Mouse (Mus musculus) embryonic facial prominence, embryonic 11.5 days (tissue): ENCODE measurements around the gene Snap29. TPM values are rescaled to one million over a fixed set of nuclear protein-coding genes. Genes with fewer than 3 reads are reported as not detected.

Source experiments
- ATAC-seq: fragments of 200-750 bp; cut with Nextera tagmentation; replicated peaks from 2 replicates; pipeline ENCODE4 v1.8.0; 2017; ENCODE audit warnings: low read depth; ENCODE audit not compliant: insufficient number of reproducible peaks, low FRiP score, low TSS enrichment
- DNase-seq: peaks from one replicate; pipeline ENCODE4 v3.0.0-alpha.2; 2015; ENCODE audit warnings: low spot score
- H3K27ac ChIP-seq: fragments of 300-500 bp; sonication (generic); replicated peaks from 2 replicates; pipeline ENCODE4 v1.5.1; 2014; ENCODE audit warnings: mild to moderate bottlenecking, low read depth, low read length, control low read depth
- H3K27me3 ChIP-seq: fragments of 300-500 bp; sonication (generic); 2 replicates; pipeline ENCODE4 v1.6.1; 2014; ENCODE audit warnings: mild to moderate bottlenecking, low read length, moderate library complexity, mixed read lengths; ENCODE audit not compliant: control insufficient read depth, insufficient read depth
- H3K36me3 ChIP-seq: fragments of 300-500 bp; sonication (generic); replicated peaks from 2 replicates; pipeline ENCODE4 v1.6.1; 2014; ENCODE audit warnings: low read depth, mild to moderate bottlenecking, low read length, moderate library complexity, mixed read lengths; ENCODE audit not compliant: control insufficient read depth, insufficient read depth
- H3K4me1 ChIP-seq: fragments of 300-500 bp; sonication (generic); 2 replicates; pipeline ENCODE4 v1.6.1; 2014; ENCODE audit warnings: low read length, mixed read lengths; ENCODE audit not compliant: control insufficient read depth, insufficient read depth
- H3K4me2 ChIP-seq: fragments of 300-500 bp; sonication (generic); 2 replicates; pipeline ENCODE4 v1.6.1; 2014; ENCODE audit warnings: low read depth, mild to moderate bottlenecking, control low read depth, low read length, moderate library complexity
- H3K4me3 ChIP-seq: fragments of 300-500 bp; sonication (generic); 2 replicates; pipeline ENCODE4 v1.5.1; 2014; ENCODE audit warnings: low read depth, low read length, control low read depth
- H3K9ac ChIP-seq: fragments of 300-500 bp; sonication (generic); replicated peaks from 2 replicates; pipeline ENCODE4 v1.6.1; 2014; ENCODE audit warnings: mild to moderate bottlenecking, control low read depth, low read length
- H3K9me3 ChIP-seq: fragments of 300-500 bp; sonication (generic); replicated peaks from 2 replicates; pipeline ENCODE4 v1.6.1; 2016; ENCODE audit warnings: mild to moderate bottlenecking, low read length, inconsistent platforms, mixed read lengths; ENCODE audit not compliant: control insufficient read depth
- WGBS: fragments of 180-500 bp; shearing (Covaris S2); extraction: QIAGEN DNeasy Blood & Tissue Kit; methylation state at CpG from one replicate; pipeline ENCODE4 v1.1.7; 2014; 5-methylcytosine and 5-hydroxymethylcytosine counted together
- polyA plus RNA-seq: library from polyadenylated mRNA; unstranded; fragments of >200 nt; fragmentation: Nextera tagmentation; extraction: Ambion mirVana; gene quantifications from 2 replicates; pipeline ENCODE4 v1.2.1, GENCODE M21; 2014

The Snap29 gene
- polyA plus RNA-seq, 1 experiment from 2014 or later: 7.2 TPM

GRCm38 (mm10) chr16:17406512-17407231 lies 886 bp downstream of the Snap29 start:
- Histone ChIP-seq H3K9me3 (no peaks in the 10 kb centered on the region), H3K4me3 (peak overlapping the region; percentile 79), H3K36me3 (no peaks in the 10 kb centered on the region), H3K4me1 (no peaks in the 10 kb centered on the region), H3K27me3 (no peaks in the 10 kb centered on the region), H3K9ac (no peak overlapping the region; the same call in 1 of the 2 replicates), H3K4me2 (peak overlapping the region; percentile 62), H3K27ac (no peak overlapping the region)
- WGBS: 36% methylated on average over 9 of the region's 9 CpGs
- ATAC-seq (no peak), DNase-seq (no peak)

- 88% methylated on average over 2 of the region's 2 CpGs for WGBS
- H3K9me3 ChIP-seq: no peaks in the 10 kb centered on the region
- H3K36me3 ChIP-seq: no peaks in the 10 kb centered on the region
- no peak overlapping the region for H3K27ac ChIP-seq
- H3K9ac ChIP-seq: no peak overlapping the region
- DNase-seq (no peak), ATAC-seq (no peak)
- H3K4me3 ChIP-seq: no peak overlapping the region
- H3K27me3 ChIP-seq: no peaks in the 10 kb centered on the region
- no peak overlapping the region for H3K4me2 ChIP-seq
- no peaks in the 10 kb centered on the region for H3K4me1 ChIP-seq
Measured at GRCm38 (mm10) chr16:17409046-17409445, 3.3 kb downstream of the Snap29 start.

- DNase-seq (no peak), ATAC-seq (no peak)
- Histone ChIP-seq H3K4me1 (no peaks in the 10 kb centered on the region), H3K27ac (no peak overlapping the region), H3K36me3 (no peaks in the 10 kb centered on the region), H3K9ac (no peak overlapping the region), H3K4me3 (no peak overlapping the region), H3K27me3 (no peaks in the 10 kb centered on the region), H3K4me2 (no peak overlapping the region), H3K9me3 (no peaks in the 10 kb centered on the region)
- 50% methylated on average over 4 of the region's 4 CpGs for WGBS
Measured at GRCm38 (mm10) chr16:17410209-17410608, 4.4 kb downstream of the Snap29 start.

GRCm38 (mm10) chr16:17423021-17423420 lies 17.2 kb downstream of the Snap29 start:
- Histone ChIP-seq H3K4me3 (no peak overlapping the region), H3K27ac (no peak overlapping the region), H3K9me3 (no peaks in the 10 kb centered on the region), H3K27me3 (no peaks in the 10 kb centered on the region), H3K4me1 (no peaks in the 10 kb centered on the region), H3K4me2 (no peak overlapping the region), H3K36me3 (no peaks in the 10 kb centered on the region; the same call in 1 of the 2 replicates), H3K9ac (no peak overlapping the region)
- DNase-seq (no peak), ATAC-seq (no peak)
- 73% methylated on average over 3 of the region's 3 CpGs for whole genome bisulfite sequencing

GRCm38 (mm10) chr16:17432576-17432975 lies 26.8 kb downstream of the Snap29 start:
- 81% methylated on average over 2 of the region's 2 CpGs for WGBS

GRCm38 (mm10) chr16:17451541-17452372 lies 46.0 kb downstream of the Snap29 start, which contains the start of gene Crkl:
Crkl (plus strand) TSS chr16:17451987.
- Histone ChIP-seq H3K27me3 (no peaks in the 10 kb centered on the region), H3K4me3 (peak within 1 kb of the TSS; percentile 97), H3K36me3 (no peaks in the 10 kb centered on the region), H3K9ac (peak within 1 kb of the TSS; percentile 96), H3K27ac (peak within 1 kb of the TSS; percentile 90), H3K4me2 (peak within 1 kb of the TSS; percentile 80), H3K9me3 (no peaks in the 10 kb centered on the region), H3K4me1 (peaks cover 5% of the 10 kb centered on the region; the same call in 1 of the 2 replicates)
- ATAC-seq (peak; percentile 97), DNase-seq (peak; percentile 99)
- WGBS: under 1% methylated on average over 63 of the region's 63 CpGs

More at GRCm38 (mm10) chr16:17432576-17432975, 26.8 kb downstream of the Snap29 start:
- Histone ChIP-seq H3K4me3 (no peak overlapping the region), H3K36me3 (no peaks in the 10 kb centered on the region), H3K9me3 (no peaks in the 10 kb centered on the region), H3K27ac (no peak overlapping the region), H3K4me2 (no peak overlapping the region), H3K27me3 (no peaks in the 10 kb centered on the region), H3K9ac (no peak overlapping the region), H3K4me1 (no peaks in the 10 kb centered on the region)
- ATAC-seq (no peak), DNase-seq (peak; percentile 33)

- H3K36me3 ChIP-seq: no peaks in the 10 kb centered on the region
- H3K9ac ChIP-seq: peak overlapping the region; percentile 96
- DNase-seq: peak; percentile 55
- peak overlapping the region; percentile 80 for H3K4me2 ChIP-seq
- H3K4me1 ChIP-seq: peaks cover 5% of the 10 kb centered on the region; the same call in 1 of the 2 replicates
- H3K9me3 ChIP-seq: no peaks in the 10 kb centered on the region
- peak overlapping the region; percentile 90 for H3K27ac ChIP-seq
- H3K4me3 ChIP-seq: peak overlapping the region; percentile 97
- under 1% methylated on average over 24 of the region's 24 CpGs for WGBS
- no peaks in the 10 kb centered on the region for H3K27me3 ChIP-seq
- ATAC-seq: peak; percentile 49
Measured at GRCm38 (mm10) chr16:17452373-17452715, 46.6 kb downstream of the Snap29 start.

GRCm38 (mm10) chr16:17456901-17457300 lies 51.1 kb downstream of the Snap29 start:
- 100% methylated on average over 1 of the region's 1 CpGs for WGBS
- Histone ChIP-seq H3K27me3 (no peaks in the 10 kb centered on the region), H3K36me3 (peaks cover 6% of the 10 kb centered on the region), H3K4me3 (no peak overlapping the region), H3K4me1 (peaks cover 5% of the 10 kb centered on the region; the same call in 1 of the 2 replicates), H3K9ac (no peak overlapping the region), H3K4me2 (no peak overlapping the region), H3K9me3 (no peaks in the 10 kb centered on the region), H3K27ac (no peak overlapping the region)
- DNase-seq (no peak), ATAC-seq (no peak)
